Mouse (Mus musculus): Measurements from ENCODE around the gene Pim3. TPM values are rescaled to one million over a fixed set of nuclear protein-coding genes. Genes with fewer than 3 reads are reported as not detected.

Gene Pim3
- polyA plus RNA-seq, 1 experiment, result 26.9 TPM

- Histone ChIP-seq H3K79me2 (ENCODE audit: control insufficient read depth, insufficient read depth) (no peaks in the 10 kb centered on the region), H3K27me3 (ENCODE audit: control insufficient read depth, insufficient read depth, insufficient read length) (peaks cover 46% of the 10 kb centered on the region), H3K4me2 (ENCODE audit: low read depth) (no peak overlapping the region), H3ac (ENCODE audit: control insufficient read depth, insufficient read length) (no peak overlapping the region), H3K4me3 (no peak overlapping the region), H3K36me3 (ENCODE audit: control insufficient read depth, insufficient read depth) (no peaks in the 10 kb centered on the region)
- no peak for TF ChIP-seq TCF3 (IDR thresholded peaks at IDR 0.05; ENCODE audit: insufficient read length, low read depth)
- no peak for TF ChIP-seq MAX (IDR thresholded peaks at IDR 0.05; ENCODE audit: low read depth)
- TF ChIP-seq CEBPB (IDR thresholded peaks at IDR 0.05; ENCODE audit: insufficient read depth, poor library complexity, severe bottlenecking), result no peak
- TF ChIP-seq TCF12 (IDR thresholded peaks at IDR 0.05; ENCODE audit: insufficient read depth, poor library complexity, severe bottlenecking), result no peak
- no peak for TF ChIP-seq E2F4 (IDR thresholded peaks at IDR 0.05; ENCODE audit: insufficient read depth)
- TF ChIP-seq REST (IDR thresholded peaks at IDR 0.05; ENCODE audit: insufficient read depth, insufficient read length), result no peak
- TF ChIP-seq POLR2AphosphoS2 (IDR thresholded peaks at IDR 0.05; ENCODE audit: insufficient read length, low read depth), result no peak
- TF ChIP-seq MYOG (IDR thresholded peaks at IDR 0.05; ENCODE audit: control insufficient read depth in 1 of 3, insufficient read depth in 1 of 3, insufficient read length in 2 of 3, low read depth in 2 of 3), result no peak
- no peak for TF ChIP-seq SRF (IDR thresholded peaks at IDR 0.05; ENCODE audit: control insufficient read depth, insufficient read length, low read depth)
- no peak for TF ChIP-seq MYOD1 (IDR thresholded peaks at IDR 0.05; ENCODE audit: control insufficient read depth in 1 of 3, insufficient read length in 2 of 3, low read depth in 2 of 3)
- no peak for TF ChIP-seq USF1 (IDR thresholded peaks at IDR 0.05; ENCODE audit: low read depth)
- TF ChIP-seq POLR2A (IDR thresholded peaks at IDR 0.05; ENCODE audit: insufficient read length, low read depth), result no peak
Measured at GRCm38 (mm10) chr15:88903086-88903485, 41.1 kb downstream of the Pim3 start.

DNA sequence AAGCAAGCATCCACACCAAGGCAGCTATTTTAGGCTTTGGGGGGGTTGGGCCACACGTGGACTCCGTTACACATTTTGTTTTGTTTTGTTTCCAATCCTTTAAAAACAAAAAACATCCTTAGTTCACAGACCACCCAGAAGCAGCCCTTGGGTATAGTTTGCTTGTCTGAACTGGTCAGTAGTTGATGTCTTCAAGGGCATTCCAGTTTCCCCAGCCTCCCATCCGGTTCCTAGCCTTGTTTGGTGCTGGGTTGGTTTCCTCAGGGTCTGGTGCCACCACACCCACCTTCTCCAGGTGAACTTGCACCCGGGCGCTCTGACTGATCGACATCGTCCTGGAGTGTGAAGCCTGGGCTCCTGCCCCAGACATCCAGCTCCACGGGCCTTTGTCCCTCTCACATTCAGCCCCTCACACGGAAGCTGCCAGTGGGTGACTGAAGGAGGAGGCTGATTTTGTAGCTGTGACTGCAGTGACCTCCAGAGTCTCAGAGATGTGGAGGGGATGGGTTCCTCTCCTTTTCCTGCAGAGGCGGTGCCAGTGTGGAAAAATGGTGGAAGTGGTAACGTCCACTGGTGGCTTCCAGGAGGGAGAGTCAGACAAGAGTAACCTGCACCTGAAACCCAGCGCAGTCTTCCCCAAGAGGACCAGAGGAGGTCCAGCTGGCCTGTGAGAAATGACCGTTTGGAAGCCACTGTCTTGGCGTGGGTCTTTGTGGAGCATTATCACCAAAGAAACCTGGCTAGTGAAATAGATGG, 42.2 kb downstream of the Pim3 start:
- Histone ChIP-seq H3ac (ENCODE audit: control insufficient read depth, insufficient read length) (no peak overlapping the region), H3K36me3 (ENCODE audit: control insufficient read depth, insufficient read depth) (no peaks in the 10 kb centered on the region), H3K4me3 (no peak overlapping the region), H3K4me2 (ENCODE audit: low read depth) (no peak overlapping the region), H3K79me2 (ENCODE audit: control insufficient read depth, insufficient read depth) (no peaks in the 10 kb centered on the region), H3K27me3 (ENCODE audit: control insufficient read depth, insufficient read depth, insufficient read length) (peaks cover 51% of the 10 kb centered on the region)
- TF ChIP-seq SRF (IDR thresholded peaks at IDR 0.05; ENCODE audit: control insufficient read depth, insufficient read length, low read depth), result no peak

DNA sequence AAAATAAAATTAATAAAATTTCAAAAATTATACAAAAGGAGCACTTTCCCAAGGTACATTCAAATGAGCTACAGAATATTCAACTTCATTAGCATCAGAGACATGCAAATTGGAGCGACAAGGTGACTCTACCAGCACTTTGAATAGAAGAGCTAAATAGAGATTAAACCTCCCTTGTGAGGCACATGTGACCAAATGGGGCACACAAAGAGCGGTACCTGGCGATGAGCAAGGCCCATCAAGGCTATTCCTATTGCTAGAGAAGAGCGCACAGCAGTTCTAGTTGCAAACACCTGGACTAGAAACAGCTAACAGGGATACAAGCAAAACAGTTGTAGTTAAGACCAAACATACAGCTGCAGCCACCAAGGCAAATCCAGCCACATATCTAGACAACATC, 44.4 kb downstream of the Pim3 start:
- Histone ChIP-seq H3K27me3 (ENCODE audit: control insufficient read depth, insufficient read depth, insufficient read length) (peaks cover 38% of the 10 kb centered on the region), H3ac (ENCODE audit: control insufficient read depth, insufficient read length) (no peak overlapping the region), H3K79me2 (ENCODE audit: control insufficient read depth, insufficient read depth) (no peaks in the 10 kb centered on the region), H3K4me2 (ENCODE audit: low read depth) (no peak overlapping the region), H3K4me3 (no peak overlapping the region), H3K36me3 (ENCODE audit: control insufficient read depth, insufficient read depth) (no peaks in the 10 kb centered on the region)
- TF ChIP-seq CEBPB (IDR thresholded peaks at IDR 0.05; ENCODE audit: insufficient read depth, poor library complexity, severe bottlenecking), result no peak
- TF ChIP-seq MYOG (IDR thresholded peaks at IDR 0.05; ENCODE audit: control insufficient read depth in 1 of 3, insufficient read depth in 1 of 3, insufficient read length in 2 of 3, low read depth in 2 of 3), result no peak
- no peak for TF ChIP-seq REST (IDR thresholded peaks at IDR 0.05; ENCODE audit: insufficient read depth, insufficient read length)
- no peak for TF ChIP-seq TCF3 (IDR thresholded peaks at IDR 0.05; ENCODE audit: insufficient read length, low read depth)
- no peak for TF ChIP-seq SRF (IDR thresholded peaks at IDR 0.05; ENCODE audit: control insufficient read depth, insufficient read length, low read depth)
- TF ChIP-seq E2F4 (IDR thresholded peaks at IDR 0.05; ENCODE audit: insufficient read depth), result no peak
- no peak for TF ChIP-seq POLR2AphosphoS2 (IDR thresholded peaks at IDR 0.05; ENCODE audit: insufficient read length, low read depth)
- no peak for TF ChIP-seq TCF12 (IDR thresholded peaks at IDR 0.05; ENCODE audit: insufficient read depth, poor library complexity, severe bottlenecking)
- TF ChIP-seq USF1 (IDR thresholded peaks at IDR 0.05; ENCODE audit: low read depth), result no peak
- TF ChIP-seq MYOD1 (IDR thresholded peaks at IDR 0.05; ENCODE audit: control insufficient read depth in 1 of 3, insufficient read length in 2 of 3, low read depth in 2 of 3), result no peak
- TF ChIP-seq POLR2A (IDR thresholded peaks at IDR 0.05; ENCODE audit: insufficient read length, low read depth), result no peak
- no peak for TF ChIP-seq MAX (IDR thresholded peaks at IDR 0.05; ENCODE audit: low read depth)

- no peaks in the 10 kb centered on the region for H3K36me3 ChIP-seq (ENCODE audit: control insufficient read depth, insufficient read depth)
- H3K27me3 ChIP-seq (ENCODE audit: control insufficient read depth, insufficient read depth, insufficient read length), result peaks cover 53% of the 10 kb centered on the region
- TF ChIP-seq SRF (IDR thresholded peaks at IDR 0.05; ENCODE audit: control insufficient read depth, insufficient read length, low read depth) (no peak), REST (IDR thresholded peaks at IDR 0.05; ENCODE audit: insufficient read depth, insufficient read length) (no peak), MYOD1 (IDR thresholded peaks at IDR 0.05; ENCODE audit: control insufficient read depth in 1 of 3, insufficient read length in 2 of 3, low read depth in 2 of 3) (no peak), MYOG (IDR thresholded peaks at IDR 0.05; ENCODE audit: control insufficient read depth in 1 of 3, insufficient read depth in 1 of 3, insufficient read length in 2 of 3, low read depth in 2 of 3) (no peak), POLR2AphosphoS2 (IDR thresholded peaks at IDR 0.05; ENCODE audit: insufficient read length, low read depth) (no peak), E2F4 (IDR thresholded peaks at IDR 0.05; ENCODE audit: insufficient read depth) (no peak)
- no peak overlapping the region for H3K4me3 ChIP-seq
- H3K4me2 ChIP-seq (ENCODE audit: low read depth), result no peak overlapping the region
- no peak overlapping the region for H3ac ChIP-seq (ENCODE audit: control insufficient read depth, insufficient read length)
- H3K79me2 ChIP-seq (ENCODE audit: control insufficient read depth, insufficient read depth), result no peaks in the 10 kb centered on the region
Measured at GRCm38 (mm10) chr15:88915046-88915445, 53.1 kb downstream of the Pim3 start.

Other genes with a start within 250 kb of the Pim3 start
- 26.4 TPM for gene Brd1, start 128.0 kb upstream of the Pim3 start, polyA plus RNA-seq (2012; fragmentation: generic; extraction: Trizol)
- 9.5 TPM for gene Zbed4, start 110.5 kb upstream of the Pim3 start, polyA plus RNA-seq (2012; fragmentation: generic; extraction: Trizol)
- gene Alg12, start 42.9 kb upstream of the Pim3 start, polyA plus RNA-seq (2012; fragmentation: generic; extraction: Trizol), result 15.0 TPM
- 49.3 TPM for gene Creld2, start 42.5 kb upstream of the Pim3 start, polyA plus RNA-seq (2012; fragmentation: generic; extraction: Trizol)
- gene Ttll8, start 92.2 kb downstream of the Pim3 start, polyA plus RNA-seq (2012; fragmentation: generic; extraction: Trizol), result not detected
- gene Mlc1, start 116.8 kb downstream of the Pim3 start, polyA plus RNA-seq (2012; fragmentation: generic; extraction: Trizol), result not detected
- gene Mov10l1, start 120.7 kb downstream of the Pim3 start, polyA plus RNA-seq (2012; fragmentation: generic; extraction: Trizol), result not detected
- gene Panx2, start 197.5 kb downstream of the Pim3 start, polyA plus RNA-seq (2012; fragmentation: generic; extraction: Trizol), result not detected
- 68.2 TPM for gene Trabd, start 212.9 kb downstream of the Pim3 start, polyA plus RNA-seq (2012; fragmentation: generic; extraction: Trizol)
- gene Selenoo, start 226.9 kb downstream of the Pim3 start, polyA plus RNA-seq (2012; fragmentation: generic; extraction: Trizol), result 23.8 TPM